Mouse (Mus musculus): ENCODE measurements around the gene Cdc25a.

Cdc25a gene

DNA sequence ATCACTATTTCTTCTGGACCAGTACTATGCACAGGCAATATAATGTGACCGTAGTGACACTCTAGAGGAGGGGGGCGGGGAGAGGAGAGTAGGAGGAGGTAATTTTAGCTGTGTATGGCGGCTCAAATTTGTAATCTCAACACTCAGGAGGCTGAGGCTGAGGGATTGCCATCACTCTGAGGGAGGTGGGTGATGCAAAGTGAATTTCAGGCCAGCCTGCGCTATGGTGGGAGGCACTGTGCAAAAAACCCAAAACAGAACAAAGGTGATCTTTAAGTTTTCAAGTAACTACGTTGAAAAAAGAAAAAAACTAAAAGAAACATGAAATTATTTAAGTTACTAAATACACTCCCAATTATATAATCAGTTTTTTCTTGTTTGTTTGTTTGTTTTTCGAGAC, 55.4 kb downstream of the Cdc25a start:
- in situ Hi-C loops (cut with MboI, MseI), result loop anchor here in 1 of 2 experiments (5.0 kb wide), 1 partner anchor 53 kb away; the partner anchor contains the start of gene Cdc25a

DNA sequence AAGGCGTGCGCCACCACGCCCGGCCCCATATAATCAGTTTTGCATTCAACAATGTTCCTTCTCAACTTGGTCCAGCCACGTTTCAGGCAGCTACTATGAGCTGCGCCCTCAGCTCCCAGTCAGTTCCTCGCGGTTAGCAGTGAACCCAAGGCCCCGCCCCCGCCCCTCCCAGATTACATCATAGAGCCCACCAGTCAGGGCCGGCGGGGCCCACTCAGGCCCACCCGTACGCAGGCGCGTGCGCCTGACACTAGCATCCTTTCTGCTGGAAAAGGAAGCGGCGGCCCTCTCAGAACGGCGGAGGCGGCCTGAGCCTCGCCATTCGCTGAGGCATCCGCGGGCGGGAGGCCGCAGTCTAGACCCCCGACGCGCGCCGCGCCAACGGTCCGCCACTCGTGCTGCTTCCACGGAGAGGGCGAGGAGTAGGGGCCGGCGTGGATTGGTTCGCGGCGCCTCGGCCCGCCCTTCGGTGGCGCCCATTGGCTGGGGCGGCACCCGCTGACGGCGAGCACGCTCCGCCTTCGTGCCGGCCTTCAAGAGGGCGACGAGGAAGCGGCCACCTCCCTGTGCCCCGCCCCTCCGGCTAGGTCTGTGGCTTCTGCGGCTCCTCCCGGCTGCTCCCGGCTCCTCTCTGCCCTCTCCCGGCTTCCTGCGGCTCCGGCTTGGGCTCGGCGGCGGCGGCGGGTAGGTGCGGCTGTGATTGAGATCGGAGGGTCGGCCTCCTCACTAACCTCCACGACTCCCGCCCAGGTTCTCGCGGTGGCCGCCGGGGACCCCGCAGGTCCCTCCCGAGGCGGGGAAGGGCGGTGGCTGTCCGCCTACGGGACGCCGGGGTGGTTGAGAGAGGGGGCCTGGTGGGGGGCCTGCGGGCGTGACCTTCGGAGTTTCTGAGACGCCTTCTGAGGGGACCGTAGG, 56.1 kb downstream of the Cdc25a start, which contains the start of gene Map4:
Gene Map4 (plus strand): TSS at position 204 of the 915 bp plus-strand sequence.
- in situ Hi-C loops (cut with MboI, MseI), result loop anchor here in 1 of 2 experiments (5.0 kb wide), 1 partner anchor 54 kb away; the partner anchor contains the start of gene Cdc25a

DNA sequence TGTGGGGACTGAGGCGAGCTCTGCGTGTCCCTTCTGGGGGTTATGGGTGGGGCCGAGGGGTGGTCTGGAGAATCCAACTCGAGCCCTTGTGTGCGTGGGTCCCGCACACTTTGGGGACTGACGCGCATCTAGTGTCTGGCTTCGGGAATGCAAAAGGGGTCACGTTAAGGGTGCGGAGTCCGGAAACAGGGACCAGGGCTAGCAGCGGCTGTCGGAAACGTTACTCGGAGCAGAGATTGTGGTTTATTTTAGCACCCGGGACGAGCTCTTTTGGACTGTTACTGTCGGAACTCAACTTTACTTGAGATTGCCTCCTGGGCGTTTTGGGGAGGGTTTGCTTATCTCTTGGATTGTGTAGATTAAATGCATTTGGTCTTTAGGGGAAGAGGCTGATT, 57.0 kb downstream of the Cdc25a start:
- in situ Hi-C loops (cut with MboI, MseI), result loop anchor here in 1 of 2 experiments (5.0 kb wide), 1 partner anchor 55 kb away; the partner anchor contains the start of gene Cdc25a

GRCm38 (mm10) chr9:109932756-109933375, 57.5 kb downstream of the Cdc25a start:
- in situ Hi-C loops (cut with MboI, MseI), result loop anchor here in 1 of 2 experiments (5.0 kb wide), 1 partner anchor 56 kb away; the partner anchor contains the start of gene Cdc25a

DNA sequence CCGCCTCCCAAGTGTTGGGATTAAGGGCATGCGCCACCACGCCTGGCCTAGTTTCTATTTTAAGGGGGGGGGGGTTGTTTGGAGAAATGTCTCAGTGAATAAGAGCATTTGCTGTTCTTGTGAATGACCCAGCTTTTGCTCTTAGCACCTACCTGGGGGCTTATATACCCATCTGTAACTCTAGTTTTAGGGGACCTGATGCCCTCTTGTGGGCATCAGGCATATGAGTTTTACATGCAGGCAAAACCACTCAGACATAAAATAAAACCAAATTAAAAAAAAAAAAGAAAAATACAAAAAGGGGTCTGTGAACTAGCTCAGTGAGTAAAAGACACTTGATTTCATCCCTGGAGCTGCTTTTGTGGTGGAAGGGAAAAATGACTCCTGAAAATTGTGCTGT, 64.0 kb downstream of the Cdc25a start:
- in situ Hi-C loops (cut with MboI, MseI), result no loop called here

DNA sequence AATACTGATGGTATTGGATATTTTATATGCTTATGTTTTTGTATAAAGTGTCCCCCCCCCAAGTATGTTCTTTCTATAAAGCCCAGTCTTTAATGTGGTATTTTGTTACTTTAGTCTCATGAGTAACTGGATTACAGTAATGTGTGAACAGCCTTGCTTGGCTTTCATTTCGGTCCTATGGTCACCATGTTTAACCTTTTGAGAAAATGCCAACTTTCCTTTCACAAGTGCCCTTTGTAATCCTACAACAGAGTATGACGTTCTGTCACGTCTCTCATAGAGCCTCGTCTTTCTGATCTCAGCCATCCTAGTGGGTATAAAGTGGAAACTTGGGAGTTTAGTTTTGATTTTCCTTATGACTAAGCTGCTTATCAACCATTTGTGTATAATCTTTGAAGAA, 67.4 kb downstream of the Cdc25a start:
- in situ Hi-C loops (cut with MboI, MseI), result no loop called here
